Mouse (Mus musculus): ENCODE measurements around the gene Proser2.
"Not testable (repeated sequence)": the region's sequence is repeated elsewhere in the genome, so short reads cannot be mapped to it uniquely, and the experiment has no call there.

Proser2 gene

DNA sequence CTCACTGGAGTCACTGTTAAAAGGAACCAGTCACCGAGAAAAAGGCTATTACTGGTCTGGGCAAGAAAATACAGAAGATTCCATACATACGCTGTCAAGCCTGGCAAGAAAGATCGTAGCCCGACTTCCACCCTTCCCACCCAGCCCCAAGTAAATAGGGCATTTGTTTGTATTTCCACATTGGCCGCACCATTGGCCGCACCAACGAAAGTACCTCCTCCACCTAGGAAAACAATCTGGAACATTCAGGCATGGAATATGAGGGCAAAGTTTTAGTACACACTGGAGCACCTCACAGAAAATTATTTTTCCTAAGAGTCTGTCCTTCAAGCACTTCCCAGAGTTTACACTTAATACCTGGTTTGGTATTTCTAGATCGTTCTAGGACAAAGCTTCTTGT is 1.1 kb downstream of the Proser2 start:
- no peak for DNase-seq (ENCODE audit: low read depth, low spot score)

DNA sequence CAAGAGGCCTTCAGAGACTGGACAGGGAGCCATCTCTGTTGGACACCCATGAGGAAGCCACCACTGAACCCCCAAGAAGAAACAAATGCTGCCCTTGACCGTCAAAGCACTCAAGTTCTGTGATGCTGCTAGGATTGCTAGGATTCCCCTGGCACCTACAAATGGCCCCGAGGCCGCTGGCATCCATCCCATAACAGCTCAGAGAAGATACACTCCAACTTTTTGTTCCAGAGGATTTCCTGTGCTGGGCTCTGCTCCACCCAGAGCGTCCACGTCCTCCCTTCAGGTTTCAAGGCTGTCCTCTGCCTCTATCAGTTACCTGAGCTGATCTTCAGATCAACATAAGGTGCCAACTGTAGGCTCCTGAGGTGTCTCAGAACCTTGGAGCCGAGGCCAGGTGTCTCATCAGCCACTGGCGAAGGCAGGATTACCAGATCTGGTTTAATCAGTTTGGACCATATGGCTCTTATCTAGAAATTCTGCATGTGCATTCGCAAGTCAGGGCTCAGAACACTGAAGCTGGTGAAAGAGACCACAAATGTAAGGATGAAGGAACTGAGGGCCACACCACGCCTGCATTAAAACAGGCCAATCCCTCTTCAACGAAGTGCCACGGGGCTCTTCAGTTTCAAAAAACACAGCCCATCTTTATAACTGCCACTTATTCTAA is 1.7 kb downstream of the Proser2 start:
- DNase-seq (ENCODE audit: low read depth, low spot score): no peak

DNA sequence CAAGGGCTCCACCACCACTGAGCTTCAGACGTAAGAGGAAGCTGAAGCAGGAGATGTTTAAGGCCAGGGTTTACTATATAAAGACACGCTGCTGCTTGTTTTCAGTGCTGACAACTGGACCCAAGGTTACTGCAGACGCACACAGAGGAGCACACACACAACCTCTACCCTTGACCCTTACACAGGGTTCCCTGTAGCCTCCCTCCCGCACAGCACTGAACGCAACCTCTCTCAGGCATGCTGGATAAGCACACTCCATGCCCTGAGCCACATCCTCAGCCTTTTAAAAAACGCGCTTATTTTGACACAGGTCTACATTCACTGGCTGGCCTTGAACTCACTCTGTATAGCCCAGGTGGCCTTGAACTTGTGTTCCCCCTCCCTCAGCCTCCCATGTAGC is 7.0 kb downstream of the Proser2 start:
- no peak for DNase-seq (ENCODE audit: low read depth, low spot score)

DNA sequence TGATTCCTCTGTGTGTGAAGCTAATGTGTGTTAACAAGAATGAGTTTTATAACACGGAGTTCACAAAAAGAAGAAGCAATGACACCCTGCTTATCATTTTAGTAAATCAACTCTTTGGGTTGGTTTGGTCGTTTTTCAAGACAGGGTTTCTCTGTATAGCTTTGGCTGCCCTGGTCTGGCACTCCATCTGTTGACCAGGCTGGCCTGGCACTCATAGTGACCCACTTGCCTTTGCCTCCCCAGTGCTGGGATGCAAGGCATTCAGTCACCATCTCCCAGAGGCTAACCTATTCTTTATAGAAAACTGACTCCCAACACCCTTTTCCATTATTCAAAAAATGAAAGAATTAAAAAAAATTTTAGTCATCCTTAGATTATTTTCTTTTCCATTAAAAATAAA is 8.9 kb downstream of the Proser2 start:
- DNase-seq (ENCODE audit: low read depth, low spot score): no peak

DNA sequence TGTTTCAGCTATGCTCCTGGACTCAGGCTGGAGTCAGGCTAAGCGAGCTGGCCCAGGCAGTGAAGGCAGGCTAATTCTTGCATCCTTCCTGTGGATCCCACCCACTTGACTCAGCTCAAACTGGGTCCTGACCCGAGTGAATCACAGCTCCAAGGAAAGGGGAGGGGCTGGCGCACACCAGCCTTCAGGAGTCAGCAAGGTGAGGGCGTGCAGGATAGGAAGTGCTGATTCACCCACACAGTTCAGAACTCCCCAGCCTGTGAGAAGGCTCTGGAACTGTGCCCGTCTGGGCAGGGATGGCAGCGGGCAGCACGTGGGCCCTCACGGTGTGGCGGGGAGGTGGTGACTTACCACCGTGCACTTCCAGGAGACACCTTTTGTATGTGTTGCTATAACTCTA is 11.8 kb downstream of the Proser2 start:
- no peak for DNase-seq (ENCODE audit: low read depth, low spot score)

DNA sequence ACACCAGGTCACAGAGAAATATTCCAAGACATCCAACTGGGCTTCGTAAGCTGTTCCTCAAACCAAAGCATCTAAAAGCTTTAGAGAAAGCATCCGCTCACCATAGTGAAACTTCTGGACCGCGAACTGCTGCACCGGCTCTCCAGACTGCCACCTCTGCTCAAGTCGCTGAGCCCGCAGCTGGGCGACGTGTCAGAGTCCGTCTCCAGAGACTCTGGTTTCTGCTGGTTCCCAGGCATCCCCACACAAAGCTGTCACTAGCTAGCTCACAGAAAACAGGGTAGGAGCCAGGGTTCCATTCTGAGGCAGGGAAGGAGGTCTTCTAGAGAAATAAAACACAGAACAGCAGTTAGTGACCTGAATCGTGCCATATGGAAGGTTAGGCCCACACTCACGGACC is 16.2 kb downstream of the Proser2 start:
- no peak for DNase-seq (ENCODE audit: low read depth, low spot score)

DNA sequence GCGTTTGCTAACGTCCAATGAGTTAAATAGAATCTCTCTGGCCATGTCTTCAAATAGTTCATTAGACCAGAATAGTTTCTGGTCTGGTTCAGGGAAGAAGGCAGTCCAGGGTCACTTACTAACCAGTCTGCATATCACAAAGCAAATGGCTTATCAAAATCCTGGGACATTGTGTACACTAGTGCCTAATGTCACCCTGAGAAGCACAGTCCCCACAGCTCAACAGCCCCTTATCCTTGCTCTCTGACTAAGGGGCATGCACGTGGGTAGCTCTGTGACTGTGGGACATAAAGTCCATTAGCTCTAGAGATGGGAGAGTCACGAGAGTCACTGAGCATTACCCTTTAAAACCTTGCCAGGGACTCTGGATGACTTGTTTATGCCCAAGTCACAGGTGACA is 17.4 kb downstream of the Proser2 start:
- DNase-seq (ENCODE audit: low read depth, low spot score): no peak

DNA sequence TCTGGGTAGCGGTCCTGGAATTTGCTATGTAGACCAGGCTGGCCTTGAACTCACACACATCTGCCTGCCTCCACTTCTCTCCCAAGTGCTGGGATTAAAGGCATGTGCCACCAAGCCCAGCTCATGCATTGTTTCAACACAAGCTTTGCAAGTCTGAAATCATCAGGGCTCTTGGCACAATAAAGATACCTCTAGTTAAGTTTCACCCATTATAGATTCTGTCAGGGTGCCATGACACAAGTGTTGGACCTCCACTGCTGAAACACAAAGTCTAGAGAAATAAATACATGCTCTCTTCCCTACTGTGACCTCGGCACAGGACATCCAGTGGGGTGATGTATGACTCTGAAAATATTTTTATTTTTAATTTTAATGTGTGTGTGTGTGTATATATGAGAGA is 24.6 kb downstream of the Proser2 start:
- DNase-seq (ENCODE audit: low read depth, low spot score): no peak

DNA sequence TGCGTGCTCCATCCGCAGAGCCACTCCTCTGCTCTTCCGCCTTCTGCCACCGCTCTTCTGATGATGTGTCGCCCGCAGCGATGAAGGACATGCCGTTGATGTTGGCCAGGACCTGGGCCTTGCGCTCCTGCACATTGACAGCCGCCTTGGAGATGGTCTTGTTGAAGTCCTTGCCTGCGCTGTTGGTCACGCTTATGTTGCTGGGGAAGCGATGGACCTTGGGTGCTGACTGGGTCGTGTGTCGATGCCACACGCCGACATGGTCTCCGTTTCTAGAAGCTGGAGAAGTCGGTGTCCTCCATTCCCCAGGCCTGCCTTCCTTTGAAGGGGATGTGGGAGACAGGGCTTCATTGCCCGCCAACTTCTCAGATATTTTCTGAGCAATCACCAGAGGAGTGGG is 29.3 kb downstream of the Proser2 start:
- DNase-seq (ENCODE audit: low read depth, low spot score): no peak

DNA sequence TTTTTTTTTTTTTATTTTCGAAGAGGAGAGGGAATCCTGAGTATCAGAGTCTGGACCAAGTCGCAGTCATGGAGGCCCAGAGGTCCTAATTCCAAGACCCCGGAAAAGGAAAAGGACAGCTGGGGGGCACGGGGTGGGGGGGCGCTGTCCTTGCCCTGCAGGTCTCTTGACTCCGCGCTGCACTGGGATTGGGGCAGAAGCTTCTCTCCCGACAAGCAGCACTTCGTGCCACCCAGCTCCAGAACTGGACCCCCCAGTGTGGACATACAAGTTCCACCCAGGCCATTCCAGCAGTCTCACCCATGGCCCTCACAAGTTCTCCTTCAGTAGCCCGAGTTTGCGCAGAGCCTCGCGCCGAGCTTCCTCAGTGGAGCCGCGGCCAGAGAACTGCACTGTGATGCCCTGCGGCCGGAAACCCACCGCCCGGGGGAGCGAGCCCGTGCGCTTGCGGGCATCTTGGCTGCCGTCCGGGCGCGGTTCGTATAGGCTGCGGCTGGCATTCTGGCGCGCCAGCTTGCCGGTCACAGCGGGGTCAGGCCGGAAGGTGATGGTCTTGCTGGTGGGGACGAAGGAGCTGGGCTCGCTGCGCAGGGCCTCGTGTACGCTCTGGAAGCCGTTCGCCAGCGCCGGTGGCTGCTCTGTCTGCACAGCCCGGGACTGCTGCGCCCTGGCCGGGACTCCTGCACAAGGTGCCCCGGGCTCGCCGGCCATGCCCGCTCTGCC is 29.8 kb downstream of the Proser2 start:
- no peak for DNase-seq (ENCODE audit: low read depth, low spot score)

DNA sequence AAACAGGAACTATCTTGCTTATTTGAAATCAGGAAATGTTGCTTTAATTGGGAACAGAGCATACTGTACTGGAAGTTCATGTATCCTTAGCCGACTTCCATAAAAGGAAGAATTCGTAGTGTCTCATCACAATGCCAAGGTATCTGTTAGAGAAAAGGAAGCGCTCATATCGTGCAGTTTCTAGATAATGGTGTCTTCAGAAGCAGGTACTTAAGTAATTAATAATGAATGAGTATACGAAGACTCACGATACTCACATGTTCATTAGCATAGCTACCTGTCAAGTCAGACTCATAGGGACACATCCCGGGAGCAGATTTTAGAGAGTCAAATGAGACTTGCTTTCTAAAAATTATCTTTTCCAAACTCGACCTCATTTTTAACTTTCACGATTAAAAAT is 30.6 kb downstream of the Proser2 start:
- no peak for DNase-seq (ENCODE audit: low read depth, low spot score)

DNA sequence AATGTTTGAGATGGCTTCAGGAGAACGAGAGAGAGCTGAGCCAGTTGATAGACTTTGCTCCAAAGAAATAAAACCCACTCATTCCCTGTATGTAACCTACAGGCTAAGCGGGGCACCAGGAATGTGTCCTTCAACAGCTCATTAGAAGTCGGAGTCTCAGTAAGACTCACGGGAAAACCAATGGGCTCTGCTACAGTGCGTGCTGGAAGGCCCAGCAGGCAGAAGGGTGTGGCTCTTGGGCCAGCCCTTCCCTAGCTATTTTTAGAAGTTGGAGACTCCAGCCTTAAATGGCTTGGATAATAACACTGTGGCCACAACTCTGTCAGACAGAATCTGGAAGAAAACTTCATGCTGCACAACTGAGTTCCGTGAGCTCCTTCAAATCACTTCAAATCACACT is 31.1 kb downstream of the Proser2 start:
- no peak for DNase-seq (ENCODE audit: low read depth, low spot score)

DNA sequence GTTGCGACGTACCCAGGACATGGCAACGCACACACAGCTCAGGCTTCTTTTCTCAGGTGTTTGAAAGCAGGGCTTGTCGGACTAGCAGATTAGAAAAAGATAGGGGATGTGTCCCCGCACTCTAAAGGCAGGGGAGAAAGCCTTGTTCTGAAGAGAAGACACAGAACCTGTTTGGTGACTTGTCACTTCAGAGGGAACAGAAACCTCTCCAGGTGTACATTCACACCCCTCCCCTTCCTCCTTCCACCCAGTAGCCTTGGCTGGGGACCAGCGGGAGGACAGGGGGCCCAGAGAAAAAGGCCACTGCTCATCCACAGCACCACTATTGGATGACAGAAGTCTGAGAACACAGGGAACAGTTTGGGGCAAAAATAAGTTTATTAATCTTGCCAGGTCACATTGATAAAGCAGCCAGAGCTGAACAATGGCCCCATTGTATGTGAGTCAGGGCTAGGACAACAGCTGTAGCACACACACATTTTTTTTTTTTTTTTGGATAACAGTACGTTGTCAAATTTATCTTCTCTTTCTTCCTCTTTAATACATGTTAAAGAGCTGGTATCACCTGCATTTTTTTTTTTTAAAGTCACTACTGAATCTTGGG is 32.8 kb downstream of the Proser2 start:
- DNase-seq (ENCODE audit: low read depth, low spot score): no peak

DNA sequence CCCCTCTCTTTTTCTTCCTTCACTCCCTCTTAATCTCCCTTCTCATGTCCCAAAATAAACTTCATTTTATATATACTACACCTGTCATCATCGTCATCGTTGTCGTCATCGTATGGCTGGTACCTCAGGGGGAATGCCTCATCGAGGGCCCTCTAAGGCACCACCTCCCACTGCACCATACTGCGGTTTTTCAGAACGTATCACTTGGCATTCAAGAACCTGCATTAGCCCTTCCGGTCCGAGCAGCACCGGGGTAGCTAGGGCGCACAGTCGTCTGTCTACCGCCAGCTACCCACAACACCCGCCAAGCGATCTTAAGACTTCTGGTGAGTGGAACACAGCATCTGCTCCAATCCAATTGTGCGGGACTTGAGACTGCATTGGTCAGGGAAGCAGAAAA is 40.1 kb downstream of the Proser2 start:
- not testable (repeated sequence) for DNase-seq (ENCODE audit: low read depth, low spot score)

DNA sequence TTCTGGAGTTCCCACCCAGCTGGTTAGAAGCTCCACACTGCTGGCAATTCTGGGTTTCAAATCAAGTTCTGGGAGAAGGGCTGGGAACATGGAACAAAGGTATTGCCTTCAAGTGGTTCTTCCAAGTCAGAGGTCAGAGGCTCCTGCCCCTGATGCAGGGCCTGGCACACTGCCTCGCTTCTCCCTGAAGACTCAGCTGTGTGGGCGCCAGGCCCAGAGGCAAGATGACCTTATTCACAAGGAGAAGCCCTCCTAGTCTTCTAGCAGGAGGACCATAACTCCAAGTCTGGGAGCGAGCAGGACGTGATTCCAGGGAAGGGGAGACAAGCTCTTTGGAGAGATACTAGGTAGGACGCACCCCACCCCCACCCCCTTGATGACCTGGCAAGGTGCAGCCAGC is 42.9 kb downstream of the Proser2 start:
- DNase-seq (ENCODE audit: low read depth, low spot score): no peak

DNA sequence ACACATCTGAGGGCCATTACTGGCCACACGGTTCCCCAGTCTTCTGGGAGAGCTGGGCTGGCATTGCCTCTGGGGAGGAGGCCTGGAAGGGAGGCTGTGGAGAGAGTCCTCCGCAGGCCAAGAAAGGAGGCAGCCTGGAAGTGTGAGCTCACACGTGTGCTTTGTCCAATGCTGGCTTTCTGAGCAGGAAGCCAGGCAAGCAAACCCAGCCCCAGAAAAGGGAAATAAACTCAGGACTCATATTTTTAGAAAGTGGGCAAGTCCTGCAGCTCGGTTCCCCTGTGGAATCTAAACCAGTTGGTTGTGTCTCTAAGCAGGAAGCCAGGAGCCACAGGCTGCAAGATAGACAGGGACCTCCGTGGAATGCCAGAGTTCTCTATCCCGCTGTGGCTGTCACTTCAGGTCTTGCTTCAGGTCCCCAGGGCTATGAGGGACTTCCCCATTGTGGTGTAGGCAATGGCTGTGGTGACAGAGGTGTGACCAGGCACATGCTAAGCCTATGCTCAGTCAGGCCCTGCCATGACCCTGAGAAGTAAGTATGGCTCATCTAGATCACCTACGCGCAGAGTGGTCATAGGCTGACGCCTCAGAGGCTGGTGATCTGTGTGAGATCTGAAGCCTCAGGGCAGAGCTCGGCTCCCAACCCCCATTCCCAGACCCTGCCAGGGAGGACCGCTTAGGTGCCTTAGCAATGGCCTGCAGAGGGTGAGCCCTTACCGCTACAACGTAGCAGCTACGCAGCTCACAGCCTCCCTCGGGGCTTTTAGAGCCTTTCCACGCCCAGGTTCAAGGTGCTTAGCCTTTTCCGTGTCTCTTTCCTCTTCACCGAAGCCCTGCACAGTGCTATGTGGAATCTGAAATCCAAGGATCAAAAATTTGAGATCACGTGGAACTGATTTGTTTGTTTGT is 44.1 kb downstream of the Proser2 start:
- no peak for DNase-seq (ENCODE audit: low read depth, low spot score)

DNA sequence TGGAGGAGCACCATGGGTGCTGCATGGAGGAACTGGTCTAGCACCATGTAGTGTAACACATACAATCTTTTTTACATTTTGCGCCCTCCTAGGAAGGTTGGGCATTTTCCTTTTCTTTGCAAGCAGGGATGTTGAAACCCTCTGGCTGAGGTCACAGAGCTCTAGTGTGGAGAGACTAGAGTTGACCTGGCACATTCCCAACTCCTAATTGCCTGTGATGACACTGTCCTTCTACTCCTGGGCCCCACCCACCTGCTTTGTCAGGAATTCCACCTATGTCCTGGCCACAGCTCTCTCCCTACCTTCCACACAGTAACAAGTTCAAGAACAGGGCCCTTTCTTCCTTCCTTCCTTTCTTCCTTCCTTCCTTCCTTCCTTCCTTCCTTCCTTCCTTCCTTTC is 46.3 kb downstream of the Proser2 start:
- no peak for DNase-seq (ENCODE audit: low read depth, low spot score)

DNA sequence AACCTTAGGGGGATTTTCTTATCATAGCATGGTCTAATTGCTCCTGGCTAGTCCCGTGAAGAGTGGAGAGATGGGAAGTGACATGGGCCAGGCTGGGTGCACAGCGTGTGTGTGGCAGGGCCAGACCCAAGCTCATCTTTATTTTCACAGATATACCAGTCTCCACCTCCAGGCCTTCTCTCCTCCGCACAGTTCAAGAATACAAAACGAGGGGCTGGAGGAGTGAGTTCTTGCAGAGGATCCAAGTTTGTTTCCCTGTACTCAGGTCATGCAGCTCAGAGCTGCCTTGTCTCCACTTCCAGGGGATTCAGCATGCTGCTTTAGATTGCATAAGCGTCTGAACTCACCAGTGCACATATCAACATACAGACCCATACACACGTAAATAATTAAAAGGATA is 47.4 kb downstream of the Proser2 start:
- DNase-seq (ENCODE audit: low read depth, low spot score): no peak

DNA sequence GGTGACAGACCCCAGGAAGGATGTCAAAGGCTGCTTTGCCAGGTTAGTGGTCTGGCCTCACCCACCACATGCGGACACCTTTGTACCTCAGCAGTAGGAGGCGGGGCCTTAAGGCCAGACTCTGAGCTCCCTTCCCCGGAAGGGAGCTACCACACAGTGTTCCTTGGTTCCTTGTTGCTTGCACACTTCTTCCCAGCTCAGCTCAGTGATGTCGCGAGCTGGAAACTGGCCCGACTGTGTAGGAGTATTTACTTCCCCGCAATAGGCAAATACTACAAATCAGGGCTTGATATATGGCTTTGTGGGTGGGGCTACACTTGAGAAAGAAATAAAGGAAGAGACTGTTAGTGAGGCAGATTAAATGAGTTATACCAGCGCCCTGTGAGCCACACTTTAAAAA is 48.9 kb downstream of the Proser2 start:
- no peak for DNase-seq (ENCODE audit: low read depth, low spot score)

DNA sequence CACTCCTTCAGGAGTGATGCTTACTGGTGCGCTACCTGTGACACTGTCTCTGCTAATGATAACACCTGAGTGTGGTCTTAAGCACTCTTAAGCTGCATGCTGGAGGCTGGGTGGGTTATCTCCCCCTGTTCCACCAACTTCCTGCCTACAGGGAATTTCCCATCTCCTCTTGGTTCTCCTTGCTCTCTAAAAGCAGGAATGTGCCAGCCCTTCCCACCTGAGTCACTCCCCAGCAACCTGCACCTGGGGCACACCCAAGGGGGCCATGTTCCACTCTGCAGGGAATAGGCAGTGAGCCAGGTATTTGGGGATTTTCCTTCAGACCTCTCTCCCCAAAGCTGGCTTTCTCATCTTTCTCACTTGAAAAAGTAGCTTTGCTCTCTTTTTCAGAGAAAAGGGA is 50.0 kb downstream of the Proser2 start:
- no peak for DNase-seq (ENCODE audit: low read depth, low spot score)

DNA sequence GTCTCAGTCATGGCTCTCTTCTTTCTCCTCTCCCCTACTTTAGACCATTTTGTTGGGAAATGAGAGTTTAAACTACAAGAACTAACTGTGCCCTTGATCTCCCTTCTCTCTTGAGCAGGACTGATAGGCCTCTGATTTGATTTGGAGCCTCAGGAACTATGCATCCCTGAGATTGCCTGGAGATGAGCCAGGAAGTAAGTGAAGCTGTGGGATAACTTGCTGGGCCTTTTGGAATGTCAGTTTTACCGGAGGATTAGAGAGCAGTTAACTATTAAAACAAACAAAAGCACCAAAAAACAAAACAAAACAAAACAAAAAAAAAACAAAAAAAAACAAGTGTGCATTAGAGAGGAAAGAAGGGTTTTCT is 54.5 kb downstream of the Proser2 start:
- no peak for DNase-seq (ENCODE audit: low read depth, low spot score)

DNA sequence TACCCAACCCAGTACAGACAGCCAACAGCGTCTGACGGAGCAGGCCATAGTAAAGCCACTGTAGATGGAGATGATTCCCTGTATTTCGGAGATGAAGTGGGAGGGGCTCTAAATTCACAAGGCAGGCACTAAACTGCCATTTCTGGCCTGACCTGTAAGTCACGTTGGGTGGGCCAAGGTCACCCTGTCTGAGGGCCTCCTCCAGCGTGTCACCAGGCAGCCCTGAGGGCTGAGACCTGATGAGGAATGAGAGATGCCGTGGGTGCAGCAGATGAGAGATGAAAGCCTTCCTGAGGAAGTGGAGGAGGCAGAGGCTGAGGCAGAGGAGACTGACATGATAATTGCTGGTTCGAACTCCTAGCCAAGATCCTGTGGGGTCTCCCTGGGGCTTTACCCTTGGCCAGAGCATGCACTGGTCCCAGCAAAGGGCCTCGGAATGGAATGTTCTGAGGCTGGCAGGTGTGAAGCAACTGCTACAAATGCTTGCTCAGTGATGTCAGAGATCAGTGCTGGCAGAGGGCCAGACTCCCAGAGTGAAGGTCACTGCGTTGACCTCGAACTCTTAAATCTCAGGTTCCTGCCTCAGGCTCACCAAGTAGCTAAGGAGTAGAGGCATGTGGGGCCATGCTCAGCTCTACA is 55.0 kb downstream of the Proser2 start:
- DNase-seq (ENCODE audit: low read depth, low spot score): no peak

Measured in c-Kit-negative CD71-positive TER-119-positive erythroid progenitor cells, embryonic 14.5 days (primary cell).